Mouse (Mus musculus): ENCODE data around the gene Smarcad1. TPM values are rescaled to one million over a fixed set of nuclear protein-coding genes. Genes with fewer than 3 reads are reported as not detected.
"Not testable (repeated sequence)": the region's sequence is repeated elsewhere in the genome, so short reads cannot be mapped to it uniquely, and the experiment has no call there.

Gene Smarcad1
- 79.5 and 118 TPM in 2 replicates for polyA plus RNA-seq (2014; fragmentation: Nextera tagmentation; extraction: Ambion mirVana)

DNA sequence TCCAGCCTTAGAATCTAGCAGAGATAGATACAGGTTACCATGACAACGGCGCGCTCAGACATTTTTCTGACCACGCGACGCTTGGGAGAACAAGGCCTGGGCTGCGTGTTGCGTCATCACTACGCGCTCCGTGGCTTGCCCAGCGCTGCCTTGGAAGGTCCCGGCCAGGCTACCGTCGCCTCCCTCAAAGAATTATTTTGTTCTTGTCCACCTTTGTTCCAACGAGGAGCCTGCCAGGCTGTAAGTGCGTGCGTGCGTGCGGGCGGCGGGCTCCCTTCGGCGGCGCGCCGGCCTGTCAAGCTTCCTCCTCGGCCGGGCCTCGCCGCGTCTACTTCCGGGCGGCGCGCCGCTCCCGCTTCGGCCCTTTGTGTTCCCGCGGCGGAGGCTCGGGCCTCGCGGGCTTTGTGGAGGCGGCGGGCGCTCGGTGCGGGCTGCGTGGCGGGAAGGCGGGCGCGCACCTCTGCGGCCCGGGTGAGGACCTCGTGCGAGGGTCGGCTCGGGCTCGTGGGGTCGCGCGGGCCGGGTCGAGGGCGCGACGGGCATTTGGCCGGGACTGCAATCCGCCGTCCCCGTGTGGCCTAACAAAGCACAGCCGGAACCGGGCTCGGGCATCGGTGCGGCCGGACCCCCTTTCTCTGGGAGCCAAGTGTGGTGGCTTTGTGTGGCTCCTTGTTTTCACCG is at the start of gene Smarcad1:
TSS of gene Smarcad1 (plus strand) at position 93 of the 681 bp plus-strand sequence.
- Histone ChIP-seq H3K27ac (replicated peaks; ENCODE audit: low read depth, low read length) (peak within 1 kb of the TSS; percentile 99), H3K4me2 (ENCODE audit: low read length) (peak within 1 kb of the TSS; percentile 67), H3K9ac (replicated peaks; ENCODE audit: low read length) (peak within 1 kb of the TSS; percentile 99), H3K4me3 (replicated peaks; ENCODE audit: low read depth, low read length) (peak within 1 kb of the TSS; percentile 77), H3K9me3 (ENCODE audit: control insufficient read depth, low read length) (no peaks in the 10 kb centered on the region), H3K36me3 (ENCODE audit: control insufficient read depth, insufficient read depth, low read length) (peaks cover 35% of the 10 kb centered on the region), H3K27me3 (ENCODE audit: control insufficient read depth, insufficient read depth, low read length) (no peaks in the 10 kb centered on the region), H3K4me1 (ENCODE audit: control insufficient read depth, insufficient read depth, low read length) (peaks cover 9% of the 10 kb centered on the region)
- under 1% methylated on average over 81 of the region's 81 CpGs for WGBS
- ATAC-seq (ENCODE audit: low FRiP score, low TSS enrichment) (peak; percentile 95), DNase-seq (peak; percentile 99)

GRCm38 (mm10) chr6:64996824-64997421 is 45.5 kb upstream of the Smarcad1 start:
- H3K27ac ChIP-seq (replicated peaks; ENCODE audit: low read depth, low read length) = no peak overlapping the region
- WGBS = 41% methylated on average over 13 of the region's 13 CpGs
- no peak overlapping the region for H3K4me2 ChIP-seq (ENCODE audit: low read length)
- no peak overlapping the region for H3K9ac ChIP-seq (replicated peaks; ENCODE audit: low read length)
- no peaks in the 10 kb centered on the region for H3K36me3 ChIP-seq (ENCODE audit: control insufficient read depth, insufficient read depth, low read length)
- no peaks in the 10 kb centered on the region for H3K27me3 ChIP-seq (ENCODE audit: control insufficient read depth, insufficient read depth, low read length)
- DNase-seq (peak; percentile 66), ATAC-seq (ENCODE audit: low FRiP score, low TSS enrichment) (peak; percentile 58; the same call in 1 of the 2 replicates)
- H3K9me3 ChIP-seq (ENCODE audit: control insufficient read depth, low read length) = no peaks in the 10 kb centered on the region
- H3K4me1 ChIP-seq (ENCODE audit: control insufficient read depth, insufficient read depth, low read length) = no peaks in the 10 kb centered on the region
- H3K4me3 ChIP-seq (replicated peaks; ENCODE audit: low read depth, low read length) = no peak overlapping the region

DNA sequence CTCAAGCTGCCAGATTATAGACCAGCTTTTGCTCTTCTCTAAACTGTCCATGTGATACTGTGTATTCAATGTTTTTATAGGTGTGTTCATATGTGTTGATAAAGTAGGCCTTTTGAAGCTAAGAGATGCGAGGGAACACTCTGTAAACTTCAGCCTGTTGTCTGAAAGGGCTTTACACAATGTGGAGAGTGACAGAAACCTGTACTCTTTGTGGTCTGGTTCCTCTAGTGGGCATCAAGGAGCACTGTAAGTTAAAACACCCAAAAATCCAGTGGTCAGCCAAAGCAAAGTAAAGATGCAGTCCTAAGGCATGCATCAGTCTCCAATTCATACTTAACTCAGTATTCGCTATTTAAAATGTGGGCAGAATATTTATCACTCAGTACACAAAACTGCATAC is 44.6 kb upstream of the Smarcad1 start:
- H3K27me3 ChIP-seq (ENCODE audit: control insufficient read depth, insufficient read depth, low read length) = no peaks in the 10 kb centered on the region
- H3K9ac ChIP-seq (replicated peaks; ENCODE audit: low read length) = no peak overlapping the region
- H3K4me3 ChIP-seq (replicated peaks; ENCODE audit: low read depth, low read length) = no peak overlapping the region
- no peaks in the 10 kb centered on the region for H3K4me1 ChIP-seq (ENCODE audit: control insufficient read depth, insufficient read depth, low read length)
- H3K9me3 ChIP-seq (ENCODE audit: control insufficient read depth, low read length) = no peaks in the 10 kb centered on the region
- ATAC-seq (ENCODE audit: low FRiP score, low TSS enrichment) (no peak), DNase-seq (no peak)
- H3K27ac ChIP-seq (replicated peaks; ENCODE audit: low read depth, low read length) = no peak overlapping the region
- no peaks in the 10 kb centered on the region for H3K36me3 ChIP-seq (ENCODE audit: control insufficient read depth, insufficient read depth, low read length)
- H3K4me2 ChIP-seq (ENCODE audit: low read length) = no peak overlapping the region
- WGBS = 87% methylated on average over 2 of the region's 2 CpGs

DNA sequence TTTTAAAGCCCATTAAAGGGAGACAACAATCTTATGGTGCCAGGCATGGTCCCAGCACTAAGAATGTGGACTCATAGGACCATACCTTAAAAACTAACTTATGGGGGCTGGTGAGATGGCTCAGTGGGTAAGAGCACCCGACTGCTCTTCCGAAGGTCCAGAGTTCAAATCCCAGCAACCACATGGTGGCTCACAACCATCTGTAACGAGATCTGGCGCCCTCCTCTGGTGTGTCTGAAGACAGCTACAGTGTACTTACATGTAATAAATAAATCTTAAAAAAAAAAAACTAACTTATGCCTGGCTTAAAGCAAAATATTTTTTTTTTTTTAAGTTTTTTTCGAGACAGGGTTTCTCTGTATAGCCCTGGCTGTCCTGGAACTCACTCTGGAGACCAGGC is 41.6 kb upstream of the Smarcad1 start:
- not testable (repeated sequence) for H3K27me3 ChIP-seq (ENCODE audit: control insufficient read depth, insufficient read depth, low read length); H3K4me3 ChIP-seq (replicated peaks; ENCODE audit: low read depth, low read length); ATAC-seq (ENCODE audit: low FRiP score, low TSS enrichment); H3K9ac ChIP-seq (replicated peaks; ENCODE audit: low read length); H3K4me2 ChIP-seq (ENCODE audit: low read length); H3K4me1 ChIP-seq (ENCODE audit: control insufficient read depth, insufficient read depth, low read length); DNase-seq; H3K36me3 ChIP-seq (ENCODE audit: control insufficient read depth, insufficient read depth, low read length); H3K9me3 ChIP-seq (ENCODE audit: control insufficient read depth, low read length); H3K27ac ChIP-seq (replicated peaks; ENCODE audit: low read depth, low read length)
- 88% methylated on average over 5 of the region's 5 CpGs for WGBS

- DNase-seq (no peak), ATAC-seq (ENCODE audit: low FRiP score, low TSS enrichment) (no peak)
- H3K4me1 ChIP-seq (ENCODE audit: control insufficient read depth, insufficient read depth, low read length) = no peaks in the 10 kb centered on the region
- no peak overlapping the region for H3K4me3 ChIP-seq (replicated peaks; ENCODE audit: low read depth, low read length)
- H3K27ac ChIP-seq (replicated peaks; ENCODE audit: low read depth, low read length) = no peak overlapping the region
- no peaks in the 10 kb centered on the region for H3K9me3 ChIP-seq (ENCODE audit: control insufficient read depth, low read length)
- H3K9ac ChIP-seq (replicated peaks; ENCODE audit: low read length) = no peak overlapping the region
- 82% methylated on average over 3 of the region's 3 CpGs for WGBS
- H3K36me3 ChIP-seq (ENCODE audit: control insufficient read depth, insufficient read depth, low read length) = no peaks in the 10 kb centered on the region
- no peaks in the 10 kb centered on the region for H3K27me3 ChIP-seq (ENCODE audit: control insufficient read depth, insufficient read depth, low read length)
- no peak overlapping the region for H3K4me2 ChIP-seq (ENCODE audit: low read length)
These were observed 40.2 kb upstream of the Smarcad1 start for GRCm38 (mm10) chr6:65002196-65002595.

- no peak for DNase-seq
- Histone ChIP-seq H3K27ac (replicated peaks; ENCODE audit: low read depth, low read length) (no peak overlapping the region), H3K9ac (replicated peaks; ENCODE audit: low read length) (no peak overlapping the region), H3K4me2 (ENCODE audit: low read length) (no peak overlapping the region), H3K4me3 (replicated peaks; ENCODE audit: low read depth, low read length) (no peak overlapping the region), H3K27me3 (ENCODE audit: control insufficient read depth, insufficient read depth, low read length) (no peaks in the 10 kb centered on the region), H3K9me3 (ENCODE audit: control insufficient read depth, low read length) (no peaks in the 10 kb centered on the region), H3K36me3 (ENCODE audit: control insufficient read depth, insufficient read depth, low read length) (no peaks in the 10 kb centered on the region), H3K4me1 (ENCODE audit: control insufficient read depth, insufficient read depth, low read length) (no peaks in the 10 kb centered on the region)
- WGBS = 87% methylated on average over 5 of the region's 5 CpGs
- ATAC-seq (ENCODE audit: low FRiP score, low TSS enrichment) = no peak
These were observed 33.5 kb upstream of the Smarcad1 start for GRCm38 (mm10) chr6:65008836-65009235.

DNA sequence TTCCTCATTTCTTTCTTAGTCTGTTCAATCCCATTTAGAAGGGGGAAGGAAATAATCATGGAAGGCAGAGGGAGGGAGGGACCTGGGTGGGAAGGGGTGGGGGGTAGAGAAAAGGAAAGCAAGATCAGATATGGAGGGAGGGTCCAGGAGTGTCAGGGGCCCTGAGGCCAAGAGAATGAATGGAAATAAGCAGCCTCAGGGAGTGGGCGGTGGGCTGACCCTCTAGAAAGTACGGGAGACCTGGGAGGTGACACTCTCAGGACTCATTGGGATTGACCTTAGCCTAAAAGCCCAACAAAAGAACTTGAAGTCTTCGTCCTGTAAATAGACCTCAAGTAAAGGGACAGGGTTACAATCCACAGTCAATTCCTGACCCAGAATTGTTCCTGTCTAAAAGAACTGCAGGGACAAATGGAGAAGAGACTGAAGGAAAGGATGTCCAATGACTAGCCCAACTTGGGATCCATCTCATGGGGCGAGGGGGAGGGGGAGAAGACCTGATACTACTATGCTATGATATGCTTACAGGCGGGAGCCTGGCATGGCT is 30.9 kb upstream of the Smarcad1 start:
- H3K4me3 ChIP-seq (replicated peaks; ENCODE audit: low read depth, low read length) = no peak overlapping the region
- DNase-seq (no peak), ATAC-seq (ENCODE audit: low FRiP score, low TSS enrichment) (no peak)
- no peak overlapping the region for H3K9ac ChIP-seq (replicated peaks; ENCODE audit: low read length)
- no peaks in the 10 kb centered on the region for H3K9me3 ChIP-seq (ENCODE audit: control insufficient read depth, low read length)
- no peaks in the 10 kb centered on the region for H3K4me1 ChIP-seq (ENCODE audit: control insufficient read depth, insufficient read depth, low read length)
- no peaks in the 10 kb centered on the region for H3K36me3 ChIP-seq (ENCODE audit: control insufficient read depth, insufficient read depth, low read length)
- no peak overlapping the region for H3K4me2 ChIP-seq (ENCODE audit: low read length)
- 88% methylated on average over 5 of the region's 5 CpGs for WGBS
- H3K27ac ChIP-seq (replicated peaks; ENCODE audit: low read depth, low read length) = no peak overlapping the region
- H3K27me3 ChIP-seq (ENCODE audit: control insufficient read depth, insufficient read depth, low read length) = no peaks in the 10 kb centered on the region

GRCm38 (mm10) chr6:65012142-65012541 is 30.2 kb upstream of the Smarcad1 start:
- DNase-seq = no peak
- Histone ChIP-seq H3K27me3 (ENCODE audit: control insufficient read depth, insufficient read depth, low read length) (no peaks in the 10 kb centered on the region), H3K4me1 (ENCODE audit: control insufficient read depth, insufficient read depth, low read length) (no peaks in the 10 kb centered on the region), H3K4me3 (replicated peaks; ENCODE audit: low read depth, low read length) (no peak overlapping the region), H3K36me3 (ENCODE audit: control insufficient read depth, insufficient read depth, low read length) (no peaks in the 10 kb centered on the region), H3K4me2 (ENCODE audit: low read length) (no peak overlapping the region), H3K27ac (replicated peaks; ENCODE audit: low read depth, low read length) (no peak overlapping the region), H3K9ac (replicated peaks; ENCODE audit: low read length) (no peak overlapping the region), H3K9me3 (ENCODE audit: control insufficient read depth, low read length) (no peaks in the 10 kb centered on the region)
- WGBS = 83% methylated on average over 2 of the region's 2 CpGs
- no peak for ATAC-seq (ENCODE audit: low FRiP score, low TSS enrichment)

DNA sequence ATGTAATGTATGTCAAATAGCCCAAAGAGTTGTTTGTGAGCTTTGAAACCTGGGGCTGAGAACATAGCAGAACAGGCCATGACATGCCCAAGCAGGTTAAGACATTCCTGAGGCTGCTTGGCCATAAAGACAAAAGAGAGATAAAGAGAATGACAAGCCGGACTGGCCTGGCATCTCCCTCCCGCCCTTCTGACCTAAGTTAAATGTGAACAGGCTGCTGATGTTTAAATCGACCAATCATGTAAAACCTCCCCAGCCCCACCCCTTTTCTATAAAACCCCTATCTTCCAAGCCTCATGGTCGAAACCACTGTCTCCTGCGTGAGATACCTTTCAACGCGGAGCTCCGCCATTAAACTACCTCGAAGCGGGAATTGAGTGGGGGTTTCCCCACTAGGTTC is 24.8 kb upstream of the Smarcad1 start:
- Histone ChIP-seq H3K9me3 (ENCODE audit: control insufficient read depth, low read length) (no peaks in the 10 kb centered on the region), H3K9ac (replicated peaks; ENCODE audit: low read length) (no peak overlapping the region), H3K27ac (replicated peaks; ENCODE audit: low read depth, low read length) (no peak overlapping the region), H3K36me3 (ENCODE audit: control insufficient read depth, insufficient read depth, low read length) (no peaks in the 10 kb centered on the region), H3K4me2 (ENCODE audit: low read length) (no peak overlapping the region), H3K4me3 (replicated peaks; ENCODE audit: low read depth, low read length) (no peak overlapping the region), H3K4me1 (ENCODE audit: control insufficient read depth, insufficient read depth, low read length) (no peaks in the 10 kb centered on the region), H3K27me3 (ENCODE audit: control insufficient read depth, insufficient read depth, low read length) (no peaks in the 10 kb centered on the region)
- ATAC-seq (ENCODE audit: low FRiP score, low TSS enrichment) (no peak), DNase-seq (no peak)
- WGBS = 95% methylated on average over 10 of the region's 10 CpGs

All from midbrain, embryonic 14.5 days (tissue).